Mouse (Mus musculus) brain, embryonic 14.5 days (tissue): ENCODE data around the gene Radil. TPM values are rescaled to one million over a fixed set of nuclear protein-coding genes. Genes with fewer than 3 reads are reported as not detected.

Source experiments
- DNase-seq: peaks from one replicate; pipeline ENCODE4 v3.0.0-alpha.2; 2011; ENCODE audit warnings: low read depth
- CTCF ChIP-seq: fragments of 200-500 bp; IDR thresholded peaks from 2 replicates; pipeline ENCODE4 v1.5.1; 2012; ENCODE audit warnings: inconsistent platforms, mild to moderate bottlenecking, moderate library complexity, borderline replicate concordance; ENCODE audit not compliant: insufficient read depth, insufficient read length; ENCODE audit errors: extremely low read depth
- POLR2A ChIP-seq: fragments of 200-500 bp; IDR thresholded peaks from 2 replicates; pipeline ENCODE4 v1.6.1; 2012; ENCODE audit warnings: mild to moderate bottlenecking, inconsistent platforms, borderline replicate concordance; ENCODE audit not compliant: poor library complexity, insufficient read depth, insufficient read length, severe bottlenecking; ENCODE audit errors: extremely low read depth
- polyA plus RNA-seq: library from polyadenylated mRNA; depleted of rRNA; stranded (reverse); fragments of >200 nt; gene quantifications from 2 replicates; pipeline ENCODE4 v1.2.3, GENCODE M21; 2012

Gene Radil
- polyA plus RNA-seq, 1 experiment, result 23.2 TPM

- TF ChIP-seq CTCF (no peak), POLR2A (no peak)
- DNase-seq, result no peak
These were observed 13.7 kb upstream of the Radil start for GRCm38 (mm10) chr5:142564606-142565005.

GRCm38 (mm10) chr5:142560261-142560660, 9.4 kb upstream of the Radil start:
- no peak for TF ChIP-seq POLR2A
- TF ChIP-seq CTCF, result no peak
- DNase-seq, result no peak

GRCm38 (mm10) chr5:142557397-142558067, 6.6 kb upstream of the Radil start:
- DNase-seq, result peak; percentile 91

DNA sequence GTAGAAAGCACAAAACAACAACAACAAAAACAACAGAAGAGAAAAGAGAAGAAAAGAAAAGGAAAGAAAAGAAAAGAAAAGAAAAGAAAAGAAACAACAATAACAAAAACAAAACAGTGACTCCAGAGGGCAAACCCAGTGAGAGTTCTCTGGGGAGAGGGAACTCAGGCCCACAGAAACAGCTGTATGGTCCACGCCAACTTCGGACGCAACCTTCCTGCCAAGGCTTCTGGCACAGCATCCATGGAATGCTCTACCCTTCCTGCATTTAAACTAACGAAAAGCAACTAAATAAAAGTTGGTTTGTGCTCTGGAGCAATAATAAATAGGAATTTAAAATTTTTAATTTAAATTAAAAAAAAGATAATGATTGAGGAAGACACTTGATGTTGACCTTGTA, 5.8 kb upstream of the Radil start:
- no peak for TF ChIP-seq CTCF
- no peak for TF ChIP-seq POLR2A
- DNase-seq, result no peak

More at GRCm38 (mm10) chr5:142557397-142558067, 6.6 kb upstream of the Radil start:
- TF ChIP-seq POLR2A, result no peak
- peak; percentile 86 for TF ChIP-seq CTCF

- no peak for DNase-seq
- TF ChIP-seq CTCF (no peak), POLR2A (no peak)
These were observed 5.0 kb upstream of the Radil start for GRCm38 (mm10) chr5:142555866-142556265.

GRCm38 (mm10) chr5:142549961-142550705, 765 bp downstream of the Radil start:
- no peak for TF ChIP-seq POLR2A
- no peak for TF ChIP-seq CTCF
- DNase-seq, result peak; percentile 67

GRCm38 (mm10) chr5:142549441-142549840, 1.5 kb downstream of the Radil start:
- no peak for TF ChIP-seq POLR2A
- TF ChIP-seq CTCF, result no peak
- DNase-seq, result no peak

DNA sequence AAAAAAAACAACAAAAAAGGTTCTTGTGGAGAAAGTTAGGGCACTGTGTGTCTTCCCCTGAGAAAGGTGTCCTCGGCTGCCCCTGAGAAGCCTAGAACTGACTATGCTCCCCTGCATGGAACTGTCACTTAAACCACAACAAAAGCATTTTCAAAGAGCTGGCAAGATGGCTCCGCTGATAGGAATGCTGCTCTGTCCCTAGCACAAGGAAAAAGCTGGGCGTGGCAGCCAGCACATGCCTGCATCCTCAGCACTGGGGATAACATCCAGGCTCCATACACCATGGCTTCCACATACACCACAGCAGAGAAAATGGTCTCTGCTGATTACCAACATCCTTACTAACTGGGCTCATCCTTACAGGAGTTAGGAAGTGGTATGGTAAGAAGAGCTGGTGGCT, 3.8 kb downstream of the Radil start:
- DNase-seq, result no peak
- no peak for TF ChIP-seq CTCF
- no peak for TF ChIP-seq POLR2A

GRCm38 (mm10) chr5:142546344-142546743, 4.6 kb downstream of the Radil start:
- DNase-seq, result no peak
- TF ChIP-seq POLR2A, result no peak
- TF ChIP-seq CTCF, result no peak

- DNase-seq, result no peak
- TF ChIP-seq POLR2A (no peak), CTCF (no peak)
These were observed 5.7 kb downstream of the Radil start for GRCm38 (mm10) chr5:142545014-142545795.

DNA sequence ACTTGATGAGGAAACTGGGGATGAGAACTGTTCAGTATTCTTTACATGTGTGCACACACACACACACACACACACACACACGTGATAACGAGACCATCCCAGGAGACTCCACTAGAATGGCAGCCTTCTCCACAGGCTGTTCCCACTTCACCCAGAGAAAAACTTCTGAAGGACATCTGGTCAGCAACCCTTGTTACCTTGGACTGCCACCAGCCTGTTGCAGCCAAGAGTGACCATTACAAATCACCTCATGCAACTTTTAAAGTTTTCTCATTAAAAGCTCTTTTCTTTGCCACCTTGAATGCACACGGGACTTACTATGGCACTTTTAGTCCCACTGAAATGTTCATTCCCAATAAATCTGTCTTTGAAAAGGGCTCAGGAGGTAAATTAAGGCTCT, 13.6 kb downstream of the Radil start:
- no peak for DNase-seq
- no peak for TF ChIP-seq POLR2A
- TF ChIP-seq CTCF, result no peak
